In the genomic region with DNA sequence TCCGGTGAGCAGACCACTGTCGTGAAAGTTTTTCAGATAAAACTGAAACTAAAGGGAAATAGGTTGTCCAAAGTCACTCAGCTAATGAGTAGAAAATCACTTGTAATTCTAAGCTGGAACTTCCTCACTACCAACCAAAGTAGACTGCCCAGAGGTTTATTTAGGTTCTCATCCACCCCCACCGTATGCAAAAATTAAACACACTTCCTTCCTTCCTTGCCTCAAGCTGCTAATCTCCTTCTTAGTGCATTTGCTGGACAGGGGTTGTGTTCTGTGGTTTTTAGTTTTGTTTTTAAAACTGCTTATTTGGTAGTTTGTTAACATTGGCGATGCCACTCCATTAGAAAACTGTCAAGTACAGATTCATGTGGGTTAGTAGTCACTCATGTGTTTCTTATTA, we compare ENCODE assay signal across 8 mouse cellular contexts. TPM values are rescaled to one million over a fixed set of nuclear protein-coding genes. Genes with fewer than 3 reads are reported as not detected.
DNase-seq lines count a peak whose midpoint lies in the region; ATAC-seq and TF ChIP-seq lines count a peak whose summit lies in the region.

No protein-coding gene starts in this region.

- no peak for TF ChIP-seq EP300 in heart, adult 2 months (IDR thresholded peaks at IDR 0.05; ENCODE audit: insufficient read depth, low read depth, low read length)

- 27% methylated on average over 4 of the region's 4 CpGs for whole genome bisulfite sequencing in heart, adult 2 months
- WGBS in hindbrain, embryonic 10.5 days = 57% methylated on average over 4 of the region's 4 CpGs
- 13% methylated on average over 4 of the region's 4 CpGs for WGBS in thymus, adult 2 months

- intact Hi-C loops in heart, adult 2 months (cut with DNase I) = loop anchor here (2.0 to 5.0 kb wide), 2 partner anchors 78 to 341 kb away; partner anchors contain the start of genes Aste1, Nek11 and Nudt16
- intact Hi-C loops in heart, postnatal 10 days (cut with DNase I) = loop anchor here (2.0 to 10.0 kb wide), 3 partner anchors 77 to 591 kb away; partner anchors contain the start of genes Nudt16 and Pik3r4
- intact Hi-C loops in left cerebral cortex, postnatal 4 days (cut with DNase I) = loop anchor here (10.0 kb wide), 1 partner anchor 321 kb away; no protein-coding TSS in a partner anchor

- no peak for DNase-seq in heart, adult 2 months
- no peak for DNase-seq in heart, postnatal 10 days
- no peak for DNase-seq in G1E (ENCODE audit: low spot score)
- DNase-seq in hindbrain, embryonic 10.5 days (ENCODE audit: low spot score) = no peak
- DNase-seq in left cerebral cortex, postnatal 4 days = no peak
- DNase-seq in spleen, postnatal 10 days (ENCODE audit: low spot score in 2 of 2) = no peak
- DNase-seq in thymus, adult 2 months = no peak

- peak overlapping the region; percentile 96 for H3K4me3 ChIP-seq in heart, adult 2 months
- peak overlapping the region; percentile 91 for H3K4me3 ChIP-seq in G1E (ENCODE audit: low read depth, low read length)
- H3K4me3 ChIP-seq in hindbrain, embryonic 10.5 days = peak overlapping the region; percentile 95
- no peak overlapping the region for H3K4me3 ChIP-seq in thymus, adult 2 months (ENCODE audit: control insufficient read depth, insufficient read depth, low read length)

- no peak for TF ChIP-seq POLR2A in heart, adult 2 months (IDR thresholded peaks at IDR 0.05; ENCODE audit: insufficient read depth, low read depth, low read length)
- TF ChIP-seq POLR2A in thymus, adult 2 months (IDR thresholded peaks at IDR 0.05; ENCODE audit: control insufficient read depth, extremely low read depth, insufficient read depth, low read length, poor library complexity) = no peak

- H3K4me1 ChIP-seq in heart, adult 2 months (ENCODE audit: control insufficient read depth, insufficient read depth, low read length) = no peaks in the 10 kb centered on the region; the same call in 1 of the 2 replicates
- peaks cover 12% of the 10 kb centered on the region; the same call in 1 of the 2 replicates for H3K4me1 ChIP-seq in G1E (ENCODE audit: insufficient read depth, low read depth, low read length)
- peaks cover 10% of the 10 kb centered on the region for H3K4me1 ChIP-seq in hindbrain, embryonic 10.5 days (replicated peaks)
- no peaks in the 10 kb centered on the region for H3K4me1 ChIP-seq in thymus, adult 2 months (replicated peaks; ENCODE audit: control insufficient read depth, insufficient read depth, low read length)

- H3K27ac ChIP-seq in heart, adult 2 months = peak overlapping the region; percentile 93
- peak overlapping the region; percentile 95 for H3K27ac ChIP-seq in hindbrain, embryonic 10.5 days
- no peak overlapping the region for H3K27ac ChIP-seq in thymus, adult 2 months (ENCODE audit: control insufficient read depth, insufficient read depth, low read length)

- peaks cover 6% of the 10 kb centered on the region; the same call in 1 of the 2 replicates for H3K36me3 ChIP-seq in heart, adult 2 months (ENCODE audit: control insufficient read depth, insufficient read depth, low read length)
- H3K36me3 ChIP-seq in G1E (replicated peaks) = peaks cover 43% of the 10 kb centered on the region
- H3K36me3 ChIP-seq in hindbrain, embryonic 10.5 days = peaks cover 40% of the 10 kb centered on the region
- peaks cover 37% of the 10 kb centered on the region for H3K36me3 ChIP-seq in thymus, adult 2 months (ENCODE audit: control insufficient read depth, insufficient read depth, low read length)

- H3K27me3 ChIP-seq in heart, adult 2 months (ENCODE audit: control insufficient read depth, insufficient read depth, low read length) = no peaks in the 10 kb centered on the region
- H3K27me3 ChIP-seq in G1E (ENCODE audit: insufficient read depth, low read length) = no peaks in the 10 kb centered on the region
- H3K27me3 ChIP-seq in hindbrain, embryonic 10.5 days (ENCODE audit: insufficient read depth, poor library complexity, severe bottlenecking) = no peaks in the 10 kb centered on the region
- H3K27me3 ChIP-seq in thymus, adult 2 months (ENCODE audit: control insufficient read depth, insufficient read depth, low read length) = no peaks in the 10 kb centered on the region

- no peak for TF ChIP-seq CTCF in heart, adult 2 months (IDR thresholded peaks at IDR 0.05)
- no peak for TF ChIP-seq CTCF in G1E (IDR thresholded peaks at IDR 0.05; ENCODE audit: low read depth, low read length)
- no peak for TF ChIP-seq CTCF in thymus, adult 2 months (IDR thresholded peaks at IDR 0.05; ENCODE audit: borderline replicate concordance, control insufficient read depth, extremely low read depth, insufficient read depth, low read length, poor library complexity)

- H3K79me2 ChIP-seq in heart, adult 2 months (replicated peaks; ENCODE audit: control insufficient read depth, insufficient read depth, low read length) = 0 out of 2 replicates have a peak, but pooled peaks cover 1% of the 10 kb centered on the region

- peak overlapping the region; percentile 95; the same call in 1 of the 2 replicates for H3K9ac ChIP-seq in heart, adult 2 months (ENCODE audit: low read depth, low read length)

- ATAC-seq in G1E (ENCODE audit: extremely low read depth, insufficient number of reproducible peaks, low FRiP score, poor library complexity, severe bottlenecking) = no peak
- ATAC-seq in megakaryocyte-erythroid progenitor cell, adult 5-6 weeks (replicated peaks; ENCODE audit: low FRiP score, low TSS enrichment, poor library complexity, severe bottlenecking) = peak; percentile 25; the same call in 1 of the 2 replicates

- no peaks in the 10 kb centered on the region for H3K9me3 ChIP-seq in G1E (replicated peaks)
- H3K9me3 ChIP-seq in hindbrain, embryonic 10.5 days = no peaks in the 10 kb centered on the region

RNA-seq across cellular contexts. Expression of gene Mrpl3, which starts 0.8 kb away (rescaled TPM):
- 100 to 1,000 TPM; 174 to 183 TPM for total RNA-seq in heart, adult 2 months (2021)
- polyA plus RNA-seq in heart, adult 2 months (2012; rRNA removed) = 72.3 and 92.3 TPM in 2 replicates
- total RNA-seq in heart, postnatal 10 days (2021) = 100 to 1,000 TPM; 139 to 147 TPM
- total RNA-seq in G1E (2014; fragmentation: Nextera tagmentation) = 74.6 and 86.0 TPM in 2 replicates
- 143 and 173 TPM in 2 replicates for total RNA-seq in G1E (2017)
- 31.0 and 37.8 TPM in 2 replicates for polyA plus RNA-seq in G1E (2012)
- polyA plus RNA-seq in hindbrain, embryonic 10.5 days (2016; fragmentation: Nextera tagmentation; extraction: Ambion mirVana) = 101 and 110 TPM in 2 replicates
- total RNA-seq in megakaryocyte-erythroid progenitor cell, adult 5-6 weeks (2014; fragmentation: Nextera tagmentation) = 88.2 and 102 TPM in 2 replicates
- total RNA-seq in megakaryocyte-erythroid progenitor cell, adult 5-6 weeks (2017) = 156 and 228 TPM in 2 replicates
- 10 to 100 TPM; 73.7 to 76.5 TPM for total RNA-seq in left cerebral cortex, postnatal 4 days (2021)
- 110 and 125 TPM in 2 replicates for polyA plus RNA-seq in thymus, adult 2 months (2012; rRNA removed)
